Mouse (Mus musculus): ENCODE data around the gene Klhdc1. TPM values are rescaled to one million over a fixed set of nuclear protein-coding genes. Genes with fewer than 3 reads are reported as not detected.
A peak's percentile ranks its signal among the peaks of the same experiment; 100 is the strongest.

The Klhdc1 gene
- polyA plus RNA-seq, 1 experiment from 2014 or later: 8.1 TPM

DNA sequence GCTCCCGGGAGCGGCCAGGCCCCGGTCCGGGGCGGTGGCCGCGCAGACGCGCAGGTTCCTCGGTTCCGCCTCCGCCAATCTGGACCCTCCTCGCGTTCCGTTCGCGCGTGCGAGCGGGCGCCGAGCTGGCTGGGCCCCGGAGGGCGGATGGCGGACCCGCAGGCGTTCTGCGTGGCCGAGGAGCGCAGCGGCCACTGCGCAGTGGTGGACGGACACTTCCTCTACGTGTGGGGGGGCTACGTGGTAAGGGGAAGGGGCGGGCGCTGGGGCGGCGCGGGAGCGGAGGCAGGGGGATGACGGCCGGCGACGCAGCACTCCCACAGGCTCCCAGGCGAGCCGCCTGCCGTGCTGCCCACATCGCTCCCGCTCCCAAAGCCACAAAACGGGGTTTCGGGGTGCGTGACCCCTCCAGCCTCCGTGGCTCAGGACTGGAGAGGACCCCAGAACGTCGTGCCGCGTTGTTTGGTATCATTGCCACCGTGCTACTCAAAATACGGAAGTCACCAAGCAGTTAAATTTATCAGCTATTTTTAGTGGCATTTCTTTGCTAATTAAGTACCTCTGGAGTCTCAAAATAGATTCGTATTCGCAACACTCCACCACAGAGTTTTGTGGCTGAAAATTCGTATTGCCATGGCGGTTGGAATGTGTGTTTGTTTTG is 925 bp downstream of the Klhdc1 start:
- Histone ChIP-seq H3K27ac (ENCODE audit: low read depth, low read length) (peak overlapping the region; percentile 37), H3K4me3 (ENCODE audit: low read depth, low read length) (peak overlapping the region; percentile 76), H3K4me2 (replicated peaks; ENCODE audit: low read depth) (peak overlapping the region; percentile 92), H3K4me1 (replicated peaks; ENCODE audit: control insufficient read depth, insufficient read depth, low read length) (no peaks in the 10 kb centered on the region), H3K9ac (ENCODE audit: low read depth, low read length) (peak overlapping the region; percentile 77), H3K36me3 (ENCODE audit: control insufficient read depth, insufficient read depth) (no peaks in the 10 kb centered on the region), H3K27me3 (replicated peaks; ENCODE audit: control insufficient read depth, insufficient read depth, low read length) (no peaks in the 10 kb centered on the region), H3K9me3 (ENCODE audit: control insufficient read depth) (no peaks in the 10 kb centered on the region)
- no peak for TF ChIP-seq CTCF (IDR thresholded peaks at IDR 0.05; ENCODE audit: low read depth)
- WGBS: under 1% methylated on average over 62 of the region's 64 CpGs
- peak; percentile 79 for ATAC-seq

- Histone ChIP-seq H3K9ac (ENCODE audit: low read depth, low read length) (no peak overlapping the region), H3K4me2 (replicated peaks; ENCODE audit: low read depth) (no peak overlapping the region), H3K27ac (ENCODE audit: low read depth, low read length) (no peak overlapping the region), H3K36me3 (ENCODE audit: control insufficient read depth, insufficient read depth) (no peaks in the 10 kb centered on the region), H3K4me1 (replicated peaks; ENCODE audit: control insufficient read depth, insufficient read depth, low read length) (no peaks in the 10 kb centered on the region), H3K4me3 (ENCODE audit: low read depth, low read length) (no peak overlapping the region), H3K27me3 (replicated peaks; ENCODE audit: control insufficient read depth, insufficient read depth, low read length) (no peaks in the 10 kb centered on the region), H3K9me3 (ENCODE audit: control insufficient read depth) (no peaks in the 10 kb centered on the region)
- ATAC-seq: no peak
- TF ChIP-seq CTCF (IDR thresholded peaks at IDR 0.05; ENCODE audit: low read depth): no peak
- 84% methylated on average over 4 of the region's 4 CpGs for WGBS
Measured at GRCm38 (mm10) chr12:69249766-69250165, 8.8 kb downstream of the Klhdc1 start.

GRCm38 (mm10) chr12:69250756-69251155 is 9.8 kb downstream of the Klhdc1 start:
- ATAC-seq: no peak
- no peaks in the 10 kb centered on the region for H3K4me1 ChIP-seq (replicated peaks; ENCODE audit: control insufficient read depth, insufficient read depth, low read length)
- H3K27me3 ChIP-seq (replicated peaks; ENCODE audit: control insufficient read depth, insufficient read depth, low read length): no peaks in the 10 kb centered on the region
- WGBS: 76% methylated on average over 8 of the region's 8 CpGs
- H3K9me3 ChIP-seq (ENCODE audit: control insufficient read depth): no peaks in the 10 kb centered on the region
- H3K4me3 ChIP-seq (ENCODE audit: low read depth, low read length): no peak overlapping the region
- H3K9ac ChIP-seq (ENCODE audit: low read depth, low read length): no peak overlapping the region
- no peaks in the 10 kb centered on the region for H3K36me3 ChIP-seq (ENCODE audit: control insufficient read depth, insufficient read depth)
- H3K4me2 ChIP-seq (replicated peaks; ENCODE audit: low read depth): no peak overlapping the region
- no peak for TF ChIP-seq CTCF (IDR thresholded peaks at IDR 0.05; ENCODE audit: low read depth)
- H3K27ac ChIP-seq (ENCODE audit: low read depth, low read length): no peak overlapping the region

GRCm38 (mm10) chr12:69253806-69254205 is 12.8 kb downstream of the Klhdc1 start:
- H3K4me3 ChIP-seq (ENCODE audit: low read depth, low read length): no peak overlapping the region
- no peak overlapping the region for H3K9ac ChIP-seq (ENCODE audit: low read depth, low read length)
- no peaks in the 10 kb centered on the region for H3K4me1 ChIP-seq (replicated peaks; ENCODE audit: control insufficient read depth, insufficient read depth, low read length)
- H3K27ac ChIP-seq (ENCODE audit: low read depth, low read length): no peak overlapping the region
- no peak for ATAC-seq
- no peak overlapping the region for H3K4me2 ChIP-seq (replicated peaks; ENCODE audit: low read depth)
- no peaks in the 10 kb centered on the region for H3K9me3 ChIP-seq (ENCODE audit: control insufficient read depth)
- 91% methylated on average over 1 of the region's 1 CpGs for WGBS
- H3K36me3 ChIP-seq (ENCODE audit: control insufficient read depth, insufficient read depth): no peaks in the 10 kb centered on the region
- no peaks in the 10 kb centered on the region for H3K27me3 ChIP-seq (replicated peaks; ENCODE audit: control insufficient read depth, insufficient read depth, low read length)
- no peak for TF ChIP-seq CTCF (IDR thresholded peaks at IDR 0.05; ENCODE audit: low read depth)

DNA sequence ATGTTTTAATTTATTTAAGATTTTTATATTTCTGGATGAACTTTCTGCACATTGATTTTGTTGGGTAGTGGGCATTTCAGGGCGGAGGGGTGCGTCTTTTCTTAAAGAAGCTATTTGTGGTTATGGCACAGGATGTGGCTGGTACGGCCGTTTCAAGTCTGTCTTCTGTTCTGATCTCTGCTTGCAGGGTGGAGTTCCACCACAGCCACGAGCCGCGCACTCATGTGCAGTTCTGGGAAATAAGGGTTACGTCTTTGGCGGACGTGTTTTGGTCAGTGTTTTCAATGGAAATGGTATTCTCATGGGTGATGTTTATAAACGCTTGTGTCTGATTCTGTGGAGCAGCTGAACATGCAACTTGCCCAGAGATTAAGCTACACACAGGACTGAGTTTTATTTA is 16.9 kb downstream of the Klhdc1 start:
- H3K27ac ChIP-seq (ENCODE audit: low read depth, low read length): no peak overlapping the region

GRCm38 (mm10) chr12:69262251-69262650 is 21.3 kb downstream of the Klhdc1 start:
- no peaks in the 10 kb centered on the region for H3K4me1 ChIP-seq (replicated peaks; ENCODE audit: control insufficient read depth, insufficient read depth, low read length)
- WGBS: 91% methylated on average over 5 of the region's 5 CpGs
- no peaks in the 10 kb centered on the region for H3K36me3 ChIP-seq (ENCODE audit: control insufficient read depth, insufficient read depth)
- no peak overlapping the region for H3K4me3 ChIP-seq (ENCODE audit: low read depth, low read length)
- no peak for TF ChIP-seq CTCF (IDR thresholded peaks at IDR 0.05; ENCODE audit: low read depth)
- no peak for ATAC-seq
- no peaks in the 10 kb centered on the region for H3K9me3 ChIP-seq (ENCODE audit: control insufficient read depth)
- no peak overlapping the region for H3K27ac ChIP-seq (ENCODE audit: low read depth, low read length)
- no peak overlapping the region for H3K9ac ChIP-seq (ENCODE audit: low read depth, low read length)
- H3K27me3 ChIP-seq (replicated peaks; ENCODE audit: control insufficient read depth, insufficient read depth, low read length): no peaks in the 10 kb centered on the region
- H3K4me2 ChIP-seq (replicated peaks; ENCODE audit: low read depth): no peak overlapping the region

More for the DNA sequence above, 16.9 kb downstream of the Klhdc1 start:
- Histone ChIP-seq H3K9ac (ENCODE audit: low read depth, low read length) (no peak overlapping the region), H3K4me1 (replicated peaks; ENCODE audit: control insufficient read depth, insufficient read depth, low read length) (no peaks in the 10 kb centered on the region), H3K9me3 (ENCODE audit: control insufficient read depth) (no peaks in the 10 kb centered on the region), H3K4me3 (ENCODE audit: low read depth, low read length) (no peak overlapping the region), H3K36me3 (ENCODE audit: control insufficient read depth, insufficient read depth) (no peaks in the 10 kb centered on the region), H3K4me2 (replicated peaks; ENCODE audit: low read depth) (no peak overlapping the region), H3K27me3 (replicated peaks; ENCODE audit: control insufficient read depth, insufficient read depth, low read length) (no peaks in the 10 kb centered on the region)
- no peak for TF ChIP-seq CTCF (IDR thresholded peaks at IDR 0.05; ENCODE audit: low read depth)
- WGBS: 83% methylated on average over 11 of the region's 11 CpGs
- no peak for ATAC-seq

Data from intestine, postnatal 0 days (tissue).